Mouse (Mus musculus): ENCODE measurements around the gene Bsn.

DNA sequence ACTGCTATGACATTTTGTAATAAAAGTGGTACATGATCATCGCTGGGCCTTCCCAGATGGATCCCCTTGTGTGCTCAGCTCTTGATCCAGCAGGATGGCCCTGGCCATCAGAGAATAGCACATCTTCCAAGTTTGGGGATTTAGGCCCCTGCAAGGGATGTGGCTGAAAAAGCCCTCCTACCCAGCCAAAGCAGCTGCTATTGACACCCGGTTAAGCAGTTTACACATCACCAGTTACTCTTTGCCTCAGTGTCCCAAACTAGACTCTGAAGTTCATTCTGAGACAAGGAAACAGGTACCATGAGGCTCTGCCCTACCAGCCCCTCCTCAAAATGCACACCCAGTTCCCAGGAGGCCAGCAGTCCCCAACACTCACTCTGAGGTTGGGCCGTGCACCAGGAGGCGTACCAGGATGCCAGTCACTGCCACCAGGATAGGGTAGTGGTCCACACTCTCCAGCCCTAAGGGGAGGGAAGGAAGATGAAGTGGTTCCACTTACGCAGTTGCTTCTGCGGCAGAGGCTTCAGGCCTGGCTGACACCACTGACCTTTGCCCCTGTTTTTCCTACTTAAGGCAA, 134.4 kb downstream of the Bsn start:
- TF ChIP-seq GATA1 (IDR thresholded peaks at IDR 0.05; ENCODE audit: borderline replicate concordance, low read length): no peak
- TF ChIP-seq FLI1 (IDR thresholded peaks at IDR 0.05; ENCODE audit: low read length): no peak
